Mouse (Mus musculus) limb, embryonic 14.5 days (tissue): ENCODE results near the gene Xrcc1. TPM values are rescaled to one million over a fixed set of nuclear protein-coding genes. Genes with fewer than 3 reads are reported as not detected.

Source experiments
- ATAC-seq: fragments of 200-750 bp; cut with Nextera tagmentation; 2 replicates; pipeline ENCODE4 v1.8.0; 2017; ENCODE audit warnings: low read depth, moderate number of reproducible peaks, moderate TSS enrichment; ENCODE audit not compliant: low FRiP score
- DNase-seq: peaks from one replicate; pipeline ENCODE4 v3.0.0-alpha.2; 2015; ENCODE audit warnings: low spot score
- H3K27ac ChIP-seq: fragments of 300-500 bp; sonication (generic); replicated peaks from 2 replicates; pipeline ENCODE4 v1.5.1; 2014; ENCODE audit warnings: low read depth, mild to moderate bottlenecking, low read length, moderate library complexity, mixed read lengths
- H3K27me3 ChIP-seq: fragments of 300-500 bp; sonication (generic); 2 replicates; pipeline ENCODE4 v1.6.1; 2014; ENCODE audit warnings: low read length, mixed read lengths; ENCODE audit not compliant: control insufficient read depth, insufficient read depth
- H3K36me3 ChIP-seq: fragments of 300-500 bp; sonication (generic); 2 replicates; pipeline ENCODE4 v1.6.1; 2014; ENCODE audit warnings: mild to moderate bottlenecking, low read length, moderate library complexity, mixed read lengths; ENCODE audit not compliant: control insufficient read depth, insufficient read depth
- H3K4me1 ChIP-seq: fragments of 300-500 bp; sonication (generic); 2 replicates; pipeline ENCODE4 v1.6.1; 2014; ENCODE audit warnings: antibody characterized with exemption, low read length, mixed read lengths; ENCODE audit not compliant: control insufficient read depth, insufficient read depth
- H3K4me2 ChIP-seq: fragments of 300-500 bp; sonication (generic); replicated peaks from 2 replicates; pipeline ENCODE4 v1.6.1; 2014; ENCODE audit warnings: low read depth, mild to moderate bottlenecking, low read length, moderate library complexity; ENCODE audit not compliant: severe bottlenecking
- H3K4me3 ChIP-seq: fragments of 300-500 bp; sonication (generic); replicated peaks from 2 replicates; pipeline ENCODE4 v1.5.1; 2014; ENCODE audit warnings: low read length
- H3K9ac ChIP-seq: fragments of 300-500 bp; sonication (generic); 2 replicates; pipeline ENCODE4 v1.6.1; 2014; ENCODE audit warnings: mild to moderate bottlenecking, low read depth, low read length, moderate library complexity; ENCODE audit not compliant: severe bottlenecking
- H3K9me3 ChIP-seq: fragments of 300-500 bp; sonication (generic); 2 replicates; pipeline ENCODE4 v1.6.1; 2016; ENCODE audit warnings: low read length; ENCODE audit not compliant: control insufficient read depth
- POLR2A ChIP-seq: fragments of 200-500 bp; IDR thresholded peaks from 2 replicates; pipeline ENCODE4 v1.8.0; 2012; ENCODE audit warnings: inconsistent platforms, mild to moderate bottlenecking, moderate library complexity, borderline replicate concordance; ENCODE audit not compliant: insufficient read depth, insufficient read length; ENCODE audit errors: extremely low read depth
- WGBS: fragments of 180-500 bp; shearing (Covaris S2); extraction: QIAGEN DNeasy Blood & Tissue Kit; methylation state at CpG from one replicate; pipeline ENCODE4 v1.1.7; 2014; 5-methylcytosine and 5-hydroxymethylcytosine counted together
- polyA plus RNA-seq, 2 experiments: library from polyadenylated mRNA; depleted of rRNA in 1 of 2; stranded (reverse) in 1 of 2; unstranded in 1 of 2; fragments of >200 nt; fragmentation: Nextera tagmentation in 1 of 2; extraction: Ambion mirVana in 1 of 2; gene quantifications; 2 replicates each; pipeline versions ENCODE4 v1.2.1 to v1.2.3; 2012 to 2014

Gene Xrcc1
- polyA plus RNA-seq, 2 experiments = 103 to 133 TPM

GRCm38 (mm10) chr7:24566206-24566605, 20.1 kb downstream of the Xrcc1 start:
- Histone ChIP-seq H3K9ac (no peak overlapping the region), H3K4me3 (no peak overlapping the region), H3K27me3 (no peaks in the 10 kb centered on the region), H3K9me3 (no peaks in the 10 kb centered on the region), H3K4me2 (no peak overlapping the region), H3K27ac (no peak overlapping the region), H3K4me1 (no peaks in the 10 kb centered on the region), H3K36me3 (peaks cover 72% of the 10 kb centered on the region)
- DNase-seq (no peak), ATAC-seq (no peak)
- no peak for TF ChIP-seq POLR2A
- WGBS = 97% methylated on average over 9 of the region's 9 CpGs

GRCm38 (mm10) chr7:24568512-24568911, 22.4 kb downstream of the Xrcc1 start:
- no peak overlapping the region for H3K9ac ChIP-seq
- no peak for ATAC-seq
- no peaks in the 10 kb centered on the region for H3K9me3 ChIP-seq
- H3K36me3 ChIP-seq = peaks cover 84% of the 10 kb centered on the region
- H3K27ac ChIP-seq = no peak overlapping the region
- no peak for DNase-seq
- H3K4me3 ChIP-seq = no peak overlapping the region
- WGBS = 90% methylated on average over 4 of the region's 4 CpGs
- no peak overlapping the region for H3K4me2 ChIP-seq
- H3K4me1 ChIP-seq = no peaks in the 10 kb centered on the region
- no peak for TF ChIP-seq POLR2A
- H3K27me3 ChIP-seq = no peaks in the 10 kb centered on the region

GRCm38 (mm10) chr7:24571071-24571470, 25.0 kb downstream of the Xrcc1 start:
- DNase-seq (no peak), ATAC-seq (no peak)
- H3K9me3 ChIP-seq = no peaks in the 10 kb centered on the region
- H3K27ac ChIP-seq = no peak overlapping the region
- H3K9ac ChIP-seq = no peak overlapping the region; the same call in 1 of the 2 replicates
- no peak overlapping the region for H3K4me3 ChIP-seq
- no peak for TF ChIP-seq POLR2A
- 87% methylated on average over 4 of the region's 4 CpGs for WGBS
- H3K4me2 ChIP-seq = no peak overlapping the region
- peaks cover 68% of the 10 kb centered on the region for H3K36me3 ChIP-seq
- no peaks in the 10 kb centered on the region for H3K27me3 ChIP-seq
- no peaks in the 10 kb centered on the region for H3K4me1 ChIP-seq

- Histone ChIP-seq H3K4me3 (no peak overlapping the region), H3K9me3 (no peaks in the 10 kb centered on the region), H3K36me3 (peaks cover 54% of the 10 kb centered on the region), H3K4me1 (no peaks in the 10 kb centered on the region), H3K27me3 (no peaks in the 10 kb centered on the region), H3K27ac (no peak overlapping the region), H3K9ac (no peak overlapping the region), H3K4me2 (no peak overlapping the region)
- 58% methylated on average over 5 of the region's 5 CpGs for WGBS
- no peak for TF ChIP-seq POLR2A
- no peak for ATAC-seq
- DNase-seq = no peak
These were observed 26.4 kb downstream of the Xrcc1 start for GRCm38 (mm10) chr7:24572455-24572854.

- no peak for DNase-seq
- no peaks in the 10 kb centered on the region for H3K27me3 ChIP-seq
- 75% methylated on average over 12 of the region's 12 CpGs for WGBS
- H3K27ac ChIP-seq = no peak overlapping the region
- H3K4me2 ChIP-seq = no peak overlapping the region
- no peak for ATAC-seq
- H3K9me3 ChIP-seq = no peaks in the 10 kb centered on the region
- H3K4me1 ChIP-seq = no peaks in the 10 kb centered on the region
- H3K9ac ChIP-seq = no peak overlapping the region
- H3K4me3 ChIP-seq = no peak overlapping the region
- TF ChIP-seq POLR2A = no peak
- peaks cover 38% of the 10 kb centered on the region for H3K36me3 ChIP-seq
These were observed 28.2 kb downstream of the Xrcc1 start for GRCm38 (mm10) chr7:24574224-24574796.
